Mouse (Mus musculus): Measurements from ENCODE around the gene Gm5799. TPM values are rescaled to one million over a fixed set of nuclear protein-coding genes. Genes with fewer than 3 reads are reported as not detected.

Gm5799 gene
- polyA plus RNA-seq, 1 experiment = not detected

Other genes starting within 250 kb of the Gm5799 start
- gene Gm8127, start 249.7 kb upstream of the Gm5799 start, polyA plus RNA-seq (2011; ENCODE audit: insufficient read depth, insufficient read length, low read depth, missing spikeins) = not detected in 2 replicates
- not detected in 2 replicates for gene 1700001F09Rik, start 195.8 kb upstream of the Gm5799 start, polyA plus RNA-seq (2011; ENCODE audit: insufficient read depth, insufficient read length, low read depth, missing spikeins)
- gene Gm8138, start 127.2 kb upstream of the Gm5799 start, polyA plus RNA-seq (2011; ENCODE audit: insufficient read depth, insufficient read length, low read depth, missing spikeins) = not detected in 2 replicates
- not detected in 2 replicates for gene Gm17654, start 35.6 kb downstream of the Gm5799 start, polyA plus RNA-seq (2011; ENCODE audit: insufficient read depth, insufficient read length, low read depth, missing spikeins)
- not detected in 2 replicates for gene Gm10375, start 64.4 kb downstream of the Gm5799 start, polyA plus RNA-seq (2011; ENCODE audit: insufficient read depth, insufficient read length, low read depth, missing spikeins)
- not detected in 2 replicates for gene Gm8165, start 133.6 kb downstream of the Gm5799 start, polyA plus RNA-seq (2011; ENCODE audit: insufficient read depth, insufficient read length, low read depth, missing spikeins)
- gene Gm7324, start 154.3 kb downstream of the Gm5799 start, polyA plus RNA-seq (2011; ENCODE audit: insufficient read depth, insufficient read length, low read depth, missing spikeins) = 31.7 and 35.6 TPM in 2 replicates
- gene Gm16506, start 183.9 kb downstream of the Gm5799 start, polyA plus RNA-seq (2011; ENCODE audit: insufficient read depth, insufficient read length, low read depth, missing spikeins) = not detected in 2 replicates
- gene Gm6526, start 204.3 kb downstream of the Gm5799 start, polyA plus RNA-seq (2011; ENCODE audit: insufficient read depth, insufficient read length, low read depth, missing spikeins) = not detected in 2 replicates
- not detected in 2 replicates for gene Gm8180, start 241.2 kb downstream of the Gm5799 start, polyA plus RNA-seq (2011; ENCODE audit: insufficient read depth, insufficient read length, low read depth, missing spikeins)